Mouse (Mus musculus) activated CD4-positive, CD25-positive, alpha-beta regulatory T cell, adult 4 months (primary cell): ENCODE data around the gene Omt2a. TPM values are rescaled to one million over a fixed set of nuclear protein-coding genes. Genes with fewer than 3 reads are reported as not detected.
"Not testable (repeated sequence)": the region's sequence is repeated elsewhere in the genome, so short reads cannot be mapped to it uniquely, and the experiment has no call there.

Experiments
- ATAC-seq: one replicate; pipeline ENCODE4 v1.8.0; 2017
- polyA plus RNA-seq, 2 experiments: library from polyadenylated mRNA; unstranded; fragments of 100-300 nt; shearing (Covaris generic); gene quantifications; one replicate each; pipeline ENCODE4 v1.2.1; 2017

Omt2a gene
- not detected for polyA plus RNA-seq

GRCm38 (mm10) chr9:78314696-78315095 is at the start of gene Omt2a:
TSS of gene Omt2a (minus strand) at chr9:78314796.
- no peak for ATAC-seq

- no peak for ATAC-seq
Observed at GRCm38 (mm10) chr9:78363374-78363773, 48.8 kb upstream of the Omt2a start.

GRCm38 (mm10) chr9:78360484-78360872 is 45.9 kb upstream of the Omt2a start:
- ATAC-seq, result no peak

GRCm38 (mm10) chr9:78359750-78360483 is 45.3 kb upstream of the Omt2a start:
- ATAC-seq, result no peak

GRCm38 (mm10) chr9:78358053-78358452 is 43.5 kb upstream of the Omt2a start:
- no peak for ATAC-seq

- ATAC-seq, result no peak
Observed at GRCm38 (mm10) chr9:78355611-78356010, 41.0 kb upstream of the Omt2a start, which contains the start of gene Gsta2. TSS of gene Gsta2 (minus strand) at chr9:78355788.

- no peak for ATAC-seq
Observed at GRCm38 (mm10) chr9:78354665-78355578, 40.3 kb upstream of the Omt2a start.

- no peak for ATAC-seq
Observed at GRCm38 (mm10) chr9:78351504-78352220, 37.1 kb upstream of the Omt2a start.

GRCm38 (mm10) chr9:78350007-78350406 is 35.4 kb upstream of the Omt2a start:
- not testable (repeated sequence) for ATAC-seq

- ATAC-seq, result not testable (repeated sequence)
Observed at GRCm38 (mm10) chr9:78349141-78349540, 34.5 kb upstream of the Omt2a start.

- not testable (repeated sequence) for ATAC-seq
Observed at GRCm38 (mm10) chr9:78348206-78349004, 33.8 kb upstream of the Omt2a start.

- ATAC-seq, result no peak
Observed at GRCm38 (mm10) chr9:78347004-78347403, 32.4 kb upstream of the Omt2a start.

GRCm38 (mm10) chr9:78345235-78345634 is 30.6 kb upstream of the Omt2a start:
- not testable (repeated sequence) for ATAC-seq

GRCm38 (mm10) chr9:78343055-78343454 is 28.5 kb upstream of the Omt2a start:
- not testable (repeated sequence) for ATAC-seq

GRCm38 (mm10) chr9:78342494-78342893 is 27.9 kb upstream of the Omt2a start:
- not testable (repeated sequence) for ATAC-seq

- not testable (repeated sequence) for ATAC-seq
Observed at GRCm38 (mm10) chr9:78340324-78340723, 25.7 kb upstream of the Omt2a start.

GRCm38 (mm10) chr9:78337050-78337449 is 22.5 kb upstream of the Omt2a start:
- ATAC-seq, result not testable (repeated sequence)

- ATAC-seq, result not testable (repeated sequence)
Observed at GRCm38 (mm10) chr9:78327289-78327688, 12.7 kb upstream of the Omt2a start, which contains the start of gene Omt2b. TSS of gene Omt2b (plus strand) at chr9:78327589.

GRCm38 (mm10) chr9:78319499-78319898 is 4.9 kb upstream of the Omt2a start:
- no peak for ATAC-seq

- ATAC-seq, result not testable (repeated sequence)
Observed at GRCm38 (mm10) chr9:78308122-78308521, 6.5 kb downstream of the Omt2a start.

- ATAC-seq, result not testable (repeated sequence)
Observed at GRCm38 (mm10) chr9:78299143-78299542, 15.5 kb downstream of the Omt2a start.

- no peak for ATAC-seq
Observed at GRCm38 (mm10) chr9:78298232-78298631, 16.4 kb downstream of the Omt2a start.
